ENCODE assay signal across 7 mouse cellular contexts in the genomic region with DNA sequence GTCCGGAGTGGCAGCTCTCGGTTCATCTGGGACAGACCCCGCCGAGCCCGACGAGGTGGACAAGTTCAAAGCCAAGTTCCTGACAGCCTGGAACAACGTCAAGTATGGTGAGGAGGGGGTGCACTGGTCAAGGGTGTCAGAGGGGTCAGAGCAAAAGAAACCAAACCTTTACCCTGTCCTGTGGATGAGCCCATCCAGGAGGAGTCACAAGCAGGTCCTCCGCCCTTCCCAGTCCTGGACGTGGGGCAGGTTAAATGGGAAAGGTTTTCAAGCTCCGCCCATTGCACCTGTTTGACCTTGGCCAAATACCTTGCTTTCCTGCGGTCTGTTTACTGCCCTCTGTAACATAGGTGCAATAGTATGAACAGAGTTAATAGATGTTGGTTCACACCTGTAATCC. TPM values are rescaled to one million over a fixed set of nuclear protein-coding genes. Genes with fewer than 3 reads are reported as not detected.
DNase-seq lines count a peak whose midpoint lies in the region; ATAC-seq and TF ChIP-seq lines count a peak whose summit lies in the region.

No protein-coding gene starts in this region.

- WGBS in hindbrain, embryonic 12.5 days = 6% methylated on average over 11 of the region's 11 CpGs
- WGBS in limb, embryonic 14.5 days = 8% methylated on average over 11 of the region's 11 CpGs
- 5% methylated on average over 11 of the region's 11 CpGs for WGBS in olfactory bulb, adult 2 months

- H3K4me1 ChIP-seq in ES-E14 (ENCODE audit: control insufficient read depth in 2 of 2, insufficient read depth in 2 of 2, low read length in 2 of 2, poor library complexity in 1 of 2) = peaks cover 6 to 8% of the 10 kb centered on the region in 2 experiments; a peak in 3 of 4 replicates
- peaks cover 19% of the 10 kb centered on the region for H3K4me1 ChIP-seq in hindbrain, embryonic 12.5 days
- H3K4me1 ChIP-seq in limb, embryonic 14.5 days (ENCODE audit: control insufficient read depth, insufficient read depth, low read length) = peaks cover 9% of the 10 kb centered on the region
- H3K4me1 ChIP-seq in olfactory bulb, adult 2 months (ENCODE audit: control insufficient read depth, insufficient read depth, low read length) = peaks cover 16% of the 10 kb centered on the region

- no peaks in the 10 kb centered on the region for H3K9me3 ChIP-seq in ES-E14 (ENCODE audit: control insufficient read depth, insufficient read depth, low read depth, low read length)
- no peaks in the 10 kb centered on the region for H3K9me3 ChIP-seq in hindbrain, embryonic 12.5 days (replicated peaks)
- H3K9me3 ChIP-seq in limb, embryonic 14.5 days (ENCODE audit: control insufficient read depth, low read length) = no peaks in the 10 kb centered on the region

- peak overlapping the region; percentile 93 for H3K4me2 ChIP-seq in hindbrain, embryonic 12.5 days (replicated peaks)
- H3K4me2 ChIP-seq in limb, embryonic 14.5 days (replicated peaks; ENCODE audit: low read depth, low read length, severe bottlenecking) = peak overlapping the region; percentile 78

- H3ac ChIP-seq in C2C12 (ENCODE audit: control insufficient read depth, insufficient read length, low read depth) = peak overlapping the region; percentile 76

- H3K27me3 ChIP-seq in C2C12 (ENCODE audit: control insufficient read depth, insufficient read depth, insufficient read length) = no peaks in the 10 kb centered on the region
- no peaks in the 10 kb centered on the region for H3K27me3 ChIP-seq in hindbrain, embryonic 12.5 days
- H3K27me3 ChIP-seq in limb, embryonic 14.5 days (ENCODE audit: control insufficient read depth, insufficient read depth, low read length) = no peaks in the 10 kb centered on the region

- in situ Hi-C loops in ES-E14 (cut with MboI; ENCODE audit: low sequenced_read_pairs in 2 of 2, unreplicated experiment in 2 of 2) = no loop called here

- H3K4me3 ChIP-seq in C2C12 (ENCODE audit: insufficient read depth, poor library complexity, severe bottlenecking) (peak overlapping the region; percentile 65), ES-E14 (ENCODE audit: insufficient read depth in 1 of 2, low read depth in 1 of 2, low read length in 2 of 2, poor library complexity in 1 of 2, severe bottlenecking in 1 of 2) (peak overlapping the region; percentile 86 to 97)
- H3K4me3 ChIP-seq in hindbrain, embryonic 12.5 days = peak overlapping the region; percentile 86
- H3K4me3 ChIP-seq in limb, embryonic 14.5 days (replicated peaks; ENCODE audit: low read length) = peak overlapping the region; percentile 95
- H3K4me3 ChIP-seq in olfactory bulb, adult 2 months (ENCODE audit: insufficient read depth, low read depth, low read length) = peak overlapping the region; percentile 75

- no peak for DNase-seq in ES-E14 (ENCODE audit: low read depth, low spot score)
- no peak for DNase-seq in limb, embryonic 14.5 days (ENCODE audit: low spot score)
- DNase-seq in testis, postnatal 14 days (ENCODE audit: low spot score) = no peak

- H3K79me2 ChIP-seq in C2C12 (ENCODE audit: control insufficient read depth, insufficient read depth) = peaks cover 14% of the 10 kb centered on the region

- TF ChIP-seq POLR2A in limb, embryonic 14.5 days (IDR thresholded peaks at IDR 0.05; ENCODE audit: borderline replicate concordance, extremely low read depth, insufficient read depth, insufficient read length) = no peak
- TF ChIP-seq POLR2A in olfactory bulb, adult 2 months (IDR thresholded peaks at IDR 0.05; ENCODE audit: insufficient read depth, low read depth, low read length) = no peak

- H3K27ac ChIP-seq in ES-E14 (ENCODE audit: insufficient read depth, low read depth, low read length, poor library complexity, severe bottlenecking) = no peak overlapping the region
- no peak overlapping the region; the same call in 1 of the 2 replicates for H3K27ac ChIP-seq in hindbrain, embryonic 12.5 days
- peak overlapping the region; percentile 55; the same call in 1 of the 2 replicates for H3K27ac ChIP-seq in limb, embryonic 14.5 days (replicated peaks; ENCODE audit: low read depth, low read length)
- H3K27ac ChIP-seq in olfactory bulb, adult 2 months (ENCODE audit: insufficient read depth, low read depth, low read length) = no peak overlapping the region

- peaks cover 20% of the 10 kb centered on the region for H3K36me3 ChIP-seq in C2C12 (ENCODE audit: control insufficient read depth, insufficient read depth)
- peaks cover 21% of the 10 kb centered on the region for H3K36me3 ChIP-seq in ES-E14 (ENCODE audit: control insufficient read depth, insufficient read depth, low read length, poor library complexity, severe bottlenecking)
- H3K36me3 ChIP-seq in hindbrain, embryonic 12.5 days = peaks cover 34% of the 10 kb centered on the region
- H3K36me3 ChIP-seq in limb, embryonic 14.5 days (ENCODE audit: control insufficient read depth, insufficient read depth, low read length) = peaks cover 31% of the 10 kb centered on the region

- peak; percentile 46; the same call in 1 of the 2 replicates for ATAC-seq in hindbrain, embryonic 12.5 days (ENCODE audit: low FRiP score)
- no peak for ATAC-seq in limb, embryonic 14.5 days (ENCODE audit: low FRiP score, low read depth)
- ATAC-seq in CD4-positive, CD25-positive, alpha-beta regulatory T cell, adult 4 months = no peak

- H3K79me3 ChIP-seq in C2C12 (ENCODE audit: low read depth) = peaks cover 2% of the 10 kb centered on the region

- peak overlapping the region; percentile 88 for H3K9ac ChIP-seq in ES-E14 (ENCODE audit: insufficient read depth, low read depth, low read length, poor library complexity, severe bottlenecking)
- H3K9ac ChIP-seq in hindbrain, embryonic 12.5 days = peak overlapping the region; percentile 82
- H3K9ac ChIP-seq in limb, embryonic 14.5 days (ENCODE audit: low read depth, low read length, severe bottlenecking) = peak overlapping the region; percentile 82

- TF ChIP-seq CTCF in C2C12 (IDR thresholded peaks at IDR 0.05; ENCODE audit: control insufficient read depth, insufficient read depth, insufficient read length) = no peak
- TF ChIP-seq CTCF in olfactory bulb, adult 2 months (IDR thresholded peaks at IDR 0.05; ENCODE audit: insufficient read depth, low read depth, low read length) = no peak

TF ChIP-seq in C2C12, 6 proteins besides CTCF, POLR2A, EP300 and RAD21 (continues in another document):
- TF ChIP-seq MYOG (IDR thresholded peaks at IDR 0.05; ENCODE audit: control insufficient read depth, extremely low read depth, insufficient read length) (no peak), MAX (IDR thresholded peaks at IDR 0.05) (no peak)

TF ChIP-seq in ES-E14, 5 proteins besides CTCF, POLR2A, EP300 and RAD21 (continues in another document):
- TF ChIP-seq HCFC1 (IDR thresholded peaks at IDR 0.05; ENCODE audit: borderline replicate concordance, insufficient read depth, low read length) = no peak
- TF ChIP-seq MAFK (IDR thresholded peaks at IDR 0.05; ENCODE audit: insufficient read depth, low read depth, low read length) = no peak

RNA-seq across cellular contexts. Expression of gene Atg4d, which starts 0.5 kb away (rescaled TPM):
- 33.7 TPM for polyA plus RNA-seq in C2C12 (2012; fragmentation: generic; extraction: Trizol)
- total RNA-seq in ES-E14 (2012; rRNA removed) = 23.8 and 32.7 TPM in 2 replicates
- polyA plus RNA-seq in hindbrain, embryonic 12.5 days (2016; fragmentation: Nextera tagmentation; extraction: Ambion mirVana) = 43.4 and 46.8 TPM in 2 replicates
- polyA plus RNA-seq in limb, embryonic 14.5 days (2012; rRNA removed) = 26.9 and 29.0 TPM in 2 replicates
- 31.6 and 35.8 TPM in 2 replicates for polyA plus RNA-seq in limb, embryonic 14.5 days (2014; fragmentation: Nextera tagmentation; extraction: Ambion mirVana)
- polyA plus RNA-seq in olfactory bulb, adult 2 months (2012; ENCODE audit: insufficient read depth, insufficient read length, low replicate concordance, missing spikeins) = not detected in 2 replicates
- polyA plus RNA-seq in CD4-positive, CD25-positive, alpha-beta regulatory T cell, adult 4 months (2017; shearing (Covaris generic)) = 10 to 100 TPM; 25.3 to 29.8 TPM

RNA-seq across cellular contexts. Expression of gene S1pr5, which starts 17.4 kb away (rescaled TPM):
- polyA plus RNA-seq in C2C12 (2012; fragmentation: generic; extraction: Trizol) = 0.04 TPM
- 0.27 and 0.53 TPM in 2 replicates for total RNA-seq in ES-E14 (2012; rRNA removed)
- 1.5 and 1.9 TPM in 2 replicates for polyA plus RNA-seq in hindbrain, embryonic 12.5 days (2016; fragmentation: Nextera tagmentation; extraction: Ambion mirVana)
- 1.6 TPM in 2 replicates for polyA plus RNA-seq in limb, embryonic 14.5 days (2012; rRNA removed)
- polyA plus RNA-seq in limb, embryonic 14.5 days (2014; fragmentation: Nextera tagmentation; extraction: Ambion mirVana) = 1.1 and 2.5 TPM in 2 replicates
- polyA plus RNA-seq in olfactory bulb, adult 2 months (2012; ENCODE audit: insufficient read depth, insufficient read length, low replicate concordance, missing spikeins) = not detected in 2 replicates
- polyA plus RNA-seq in CD4-positive, CD25-positive, alpha-beta regulatory T cell, adult 4 months (2017; shearing (Covaris generic)) = under 1 TPM in 1 of 2 experiments, not detected in 1; 0.12 TPM

RNA-seq across cellular contexts. Expression of gene Kri1, which starts 22.2 kb away (rescaled TPM):
- polyA plus RNA-seq in C2C12 (2012; fragmentation: generic; extraction: Trizol) = 29.3 TPM
- 81.6 and 108 TPM in 2 replicates for total RNA-seq in ES-E14 (2012; rRNA removed)
- 18.1 and 23.6 TPM in 2 replicates for polyA plus RNA-seq in hindbrain, embryonic 12.5 days (2016; fragmentation: Nextera tagmentation; extraction: Ambion mirVana)
- polyA plus RNA-seq in limb, embryonic 14.5 days (2012; rRNA removed) = 30.0 and 43.2 TPM in 2 replicates
- 13.7 and 14.5 TPM in 2 replicates for polyA plus RNA-seq in limb, embryonic 14.5 days (2014; fragmentation: Nextera tagmentation; extraction: Ambion mirVana)
- not detected in 2 replicates for polyA plus RNA-seq in olfactory bulb, adult 2 months (2012; ENCODE audit: insufficient read depth, insufficient read length, low replicate concordance, missing spikeins)
- 10 to 100 TPM; 25.2 to 45.3 TPM for polyA plus RNA-seq in CD4-positive, CD25-positive, alpha-beta regulatory T cell, adult 4 months (2017; shearing (Covaris generic))

RNA-seq across cellular contexts. Expression of gene Cdkn2d, which starts 25.6 kb away (rescaled TPM):
- 49.4 TPM for polyA plus RNA-seq in C2C12 (2012; fragmentation: generic; extraction: Trizol)
- total RNA-seq in ES-E14 (2012; rRNA removed) = 9.6 and 12.7 TPM in 2 replicates
- 72.0 and 72.7 TPM in 2 replicates for polyA plus RNA-seq in hindbrain, embryonic 12.5 days (2016; fragmentation: Nextera tagmentation; extraction: Ambion mirVana)
- 43.2 and 48.1 TPM in 2 replicates for polyA plus RNA-seq in limb, embryonic 14.5 days (2012; rRNA removed)
- 51.1 and 56.0 TPM in 2 replicates for polyA plus RNA-seq in limb, embryonic 14.5 days (2014; fragmentation: Nextera tagmentation; extraction: Ambion mirVana)
- polyA plus RNA-seq in olfactory bulb, adult 2 months (2012; ENCODE audit: insufficient read depth, insufficient read length, low replicate concordance, missing spikeins) = not detected in 2 replicates
- 100 to 1,000 TPM; 124 to 126 TPM for polyA plus RNA-seq in CD4-positive, CD25-positive, alpha-beta regulatory T cell, adult 4 months (2017; shearing (Covaris generic))

RNA-seq across cellular contexts. Expression of gene Keap1, which starts 26.4 kb away (rescaled TPM):
- polyA plus RNA-seq in C2C12 (2012; fragmentation: generic; extraction: Trizol) = 41.5 TPM
- 23.3 and 27.4 TPM in 2 replicates for total RNA-seq in ES-E14 (2012; rRNA removed)
- 54.8 and 55.6 TPM in 2 replicates for polyA plus RNA-seq in hindbrain, embryonic 12.5 days (2016; fragmentation: Nextera tagmentation; extraction: Ambion mirVana)
- polyA plus RNA-seq in limb, embryonic 14.5 days (2012; rRNA removed) = 52.8 and 73.8 TPM in 2 replicates
- polyA plus RNA-seq in limb, embryonic 14.5 days (2014; fragmentation: Nextera tagmentation; extraction: Ambion mirVana) = 50.4 and 52.3 TPM in 2 replicates
- polyA plus RNA-seq in olfactory bulb, adult 2 months (2012; ENCODE audit: insufficient read depth, insufficient read length, low replicate concordance, missing spikeins) = not detected in 2 replicates
- polyA plus RNA-seq in CD4-positive, CD25-positive, alpha-beta regulatory T cell, adult 4 months (2017; shearing (Covaris generic)) = 10 to 100 TPM; 20.1 to 43.4 TPM
